Mouse (Mus musculus) kidney, embryonic 14.5 days (tissue): ENCODE measurements around the gene Cc2d2b. TPM values are rescaled to one million over a fixed set of nuclear protein-coding genes. Genes with fewer than 3 reads are reported as not detected.

Experiments used
- ATAC-seq: fragments of 200-750 bp; cut with Nextera tagmentation; 2 replicates; pipeline ENCODE4 v1.8.0; 2017; ENCODE audit warnings: moderate number of reproducible peaks, mild to moderate bottlenecking, moderate TSS enrichment, moderate library complexity; ENCODE audit not compliant: low FRiP score, low TSS enrichment
- H3K27ac ChIP-seq: fragments of 300-500 bp; sonication (generic); 2 replicates; pipeline ENCODE4 v1.5.1; 2014; ENCODE audit warnings: low read depth, mild to moderate bottlenecking, low read length, moderate library complexity, mixed read lengths
- H3K27me3 ChIP-seq: fragments of 300-500 bp; sonication (generic); 2 replicates; pipeline ENCODE4 v1.6.1; 2014; ENCODE audit warnings: mild to moderate bottlenecking, low read length; ENCODE audit not compliant: control insufficient read depth, insufficient read depth
- H3K36me3 ChIP-seq: fragments of 300-500 bp; sonication (generic); 2 replicates; pipeline ENCODE4 v1.6.1; 2014; ENCODE audit warnings: low read length, mixed read lengths; ENCODE audit not compliant: control insufficient read depth, insufficient read depth
- H3K4me1 ChIP-seq: fragments of 300-500 bp; sonication (generic); 2 replicates; pipeline ENCODE4 v1.6.1; 2014; ENCODE audit warnings: low read length, mixed read lengths; ENCODE audit not compliant: control insufficient read depth, insufficient read depth
- H3K4me2 ChIP-seq: fragments of 300-500 bp; sonication (generic); replicated peaks from 2 replicates; pipeline ENCODE4 v1.6.1; 2014; ENCODE audit warnings: low read depth, mild to moderate bottlenecking, low read length
- H3K4me3 ChIP-seq: fragments of 300-500 bp; sonication (generic); 2 replicates; pipeline ENCODE4 v1.5.1; 2014; ENCODE audit warnings: mild to moderate bottlenecking, low read length
- H3K9ac ChIP-seq: fragments of 300-500 bp; sonication (generic); 2 replicates; pipeline ENCODE4 v1.6.1; 2014; ENCODE audit warnings: low read depth, mild to moderate bottlenecking, low read length, moderate library complexity
- H3K9me3 ChIP-seq: fragments of 300-500 bp; sonication (generic); 2 replicates; pipeline ENCODE4 v1.6.1; 2016; ENCODE audit warnings: low read length; ENCODE audit not compliant: control insufficient read depth
- WGBS: fragments of 180-500 bp; shearing (Covaris S2); extraction: QIAGEN DNeasy Blood & Tissue Kit; methylation state at CpG from one replicate; pipeline ENCODE4 v1.1.7; 2014; 5-methylcytosine and 5-hydroxymethylcytosine counted together
- polyA plus RNA-seq: library from polyadenylated mRNA; unstranded; fragments of >200 nt; fragmentation: Nextera tagmentation; extraction: Ambion mirVana; gene quantifications from 2 replicates; pipeline ENCODE4 v1.2.1, GENCODE M21; 2014

Gene Cc2d2b
- polyA plus RNA-seq, 1 experiment from 2014 or later: not detected

- H3K27ac ChIP-seq: no peak overlapping the region
- no peak overlapping the region for H3K9ac ChIP-seq
- no peaks in the 10 kb centered on the region for H3K27me3 ChIP-seq
- no peak for ATAC-seq
- peaks cover 3% of the 10 kb centered on the region; the same call in 1 of the 2 replicates for H3K4me1 ChIP-seq
- no peak overlapping the region for H3K4me3 ChIP-seq
- 54% methylated on average over 11 of the region's 11 CpGs for WGBS
- no peaks in the 10 kb centered on the region for H3K9me3 ChIP-seq
- H3K36me3 ChIP-seq: no peaks in the 10 kb centered on the region
- no peak overlapping the region for H3K4me2 ChIP-seq
Observed at GRCm38 (mm10) chr19:40722137-40723038, 26.2 kb upstream of the Cc2d2b start.

- Histone ChIP-seq H3K9me3 (no peaks in the 10 kb centered on the region), H3K4me3 (no peak overlapping the region), H3K27me3 (no peaks in the 10 kb centered on the region), H3K9ac (0 out of 2 replicates have a peak overlapping the region, but pooled peaks have one; percentile 5), H3K27ac (no peak overlapping the region), H3K36me3 (no peaks in the 10 kb centered on the region), H3K4me2 (no peak overlapping the region), H3K4me1 (peaks cover 3% of the 10 kb centered on the region; the same call in 1 of the 2 replicates)
- no peak for ATAC-seq
- WGBS: 44% methylated on average over 10 of the region's 10 CpGs
Observed at GRCm38 (mm10) chr19:40723516-40723915, 25.0 kb upstream of the Cc2d2b start.

DNA sequence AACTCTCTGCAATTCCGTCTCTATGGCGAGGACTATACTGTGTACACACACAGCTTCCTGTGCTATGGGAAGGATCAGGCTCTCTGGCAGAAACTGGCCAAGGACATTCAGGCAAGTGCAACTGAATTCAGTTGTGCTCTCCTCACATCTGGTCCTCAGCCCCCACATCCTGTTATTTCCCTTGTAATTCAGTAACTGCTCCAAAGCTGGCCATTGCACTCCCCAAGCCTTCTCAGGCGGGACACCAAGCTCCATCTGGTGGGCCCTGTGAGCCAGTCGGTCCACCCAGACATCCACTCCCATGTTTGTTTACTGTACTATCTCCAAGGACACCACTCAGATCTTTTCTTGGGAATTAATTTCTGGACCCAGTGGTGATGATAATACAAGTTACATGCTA, 22.4 kb upstream of the Cc2d2b start:
- no peaks in the 10 kb centered on the region for H3K27me3 ChIP-seq
- WGBS: 52% methylated on average over 4 of the region's 4 CpGs
- H3K9me3 ChIP-seq: no peaks in the 10 kb centered on the region
- no peak overlapping the region for H3K4me2 ChIP-seq
- no peaks in the 10 kb centered on the region for H3K36me3 ChIP-seq
- ATAC-seq: peak; percentile 37; the same call in 1 of the 2 replicates
- 0 out of 2 replicates have a peak overlapping the region, but pooled peaks have one; percentile 0 for H3K27ac ChIP-seq
- H3K4me3 ChIP-seq: no peak overlapping the region
- H3K9ac ChIP-seq: no peak overlapping the region
- peaks cover 3% of the 10 kb centered on the region; the same call in 1 of the 2 replicates for H3K4me1 ChIP-seq

GRCm38 (mm10) chr19:40726614-40727013, 21.9 kb upstream of the Cc2d2b start:
- Histone ChIP-seq H3K4me2 (no peak overlapping the region), H3K27me3 (no peaks in the 10 kb centered on the region), H3K4me3 (no peak overlapping the region), H3K9me3 (no peaks in the 10 kb centered on the region), H3K27ac (no peak overlapping the region), H3K9ac (no peak overlapping the region), H3K36me3 (no peaks in the 10 kb centered on the region), H3K4me1 (peaks cover 3% of the 10 kb centered on the region; the same call in 1 of the 2 replicates)
- WGBS: 67% methylated on average over 2 of the region's 2 CpGs
- no peak for ATAC-seq

DNA sequence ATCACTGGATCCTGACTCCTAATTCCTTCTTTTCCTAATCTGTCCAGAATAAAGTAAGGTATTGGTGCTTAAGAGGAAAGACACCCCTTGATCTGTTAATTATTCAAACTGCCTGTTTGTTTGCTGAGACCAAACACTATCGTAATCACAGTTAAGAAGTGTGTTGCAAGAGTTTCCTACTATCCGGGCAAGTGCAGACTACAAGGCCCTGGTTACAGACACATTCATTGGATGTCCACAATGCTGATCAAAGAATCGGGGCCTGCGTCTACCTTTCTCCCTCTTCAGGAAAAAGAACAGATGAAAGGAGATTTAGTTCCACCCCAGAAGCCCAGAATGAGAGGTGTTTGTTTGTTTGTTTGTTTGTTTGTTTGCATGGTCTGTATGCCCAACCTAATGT, 20.3 kb upstream of the Cc2d2b start:
- Histone ChIP-seq H3K27ac (no peak overlapping the region), H3K4me3 (no peak overlapping the region), H3K4me1 (peaks cover 3% of the 10 kb centered on the region; the same call in 1 of the 2 replicates), H3K36me3 (no peaks in the 10 kb centered on the region), H3K9ac (no peak overlapping the region), H3K27me3 (no peaks in the 10 kb centered on the region), H3K9me3 (no peaks in the 10 kb centered on the region), H3K4me2 (no peak overlapping the region)
- 89% methylated on average over 4 of the region's 4 CpGs for WGBS
- no peak for ATAC-seq

- Histone ChIP-seq H3K4me1 (peaks cover 3% of the 10 kb centered on the region; the same call in 1 of the 2 replicates), H3K4me2 (no peak overlapping the region), H3K4me3 (no peak overlapping the region), H3K9ac (no peak overlapping the region), H3K36me3 (no peaks in the 10 kb centered on the region), H3K27me3 (no peaks in the 10 kb centered on the region), H3K27ac (no peak overlapping the region), H3K9me3 (no peaks in the 10 kb centered on the region)
- WGBS: 58% methylated on average over 12 of the region's 12 CpGs
- ATAC-seq: no peak
Observed at GRCm38 (mm10) chr19:40728732-40729420, 19.7 kb upstream of the Cc2d2b start.

GRCm38 (mm10) chr19:40733409-40733808, 15.1 kb upstream of the Cc2d2b start:
- H3K27ac ChIP-seq: no peak overlapping the region
- H3K27me3 ChIP-seq: no peaks in the 10 kb centered on the region
- no peaks in the 10 kb centered on the region for H3K9me3 ChIP-seq
- no peak overlapping the region for H3K4me3 ChIP-seq
- ATAC-seq: no peak
- WGBS: 72% methylated on average over 10 of the region's 10 CpGs
- no peak overlapping the region for H3K4me2 ChIP-seq
- no peaks in the 10 kb centered on the region for H3K36me3 ChIP-seq
- no peak overlapping the region for H3K9ac ChIP-seq
- 0 out of 2 replicates have a peak, but pooled peaks cover 2% of the 10 kb centered on the region for H3K4me1 ChIP-seq

DNA sequence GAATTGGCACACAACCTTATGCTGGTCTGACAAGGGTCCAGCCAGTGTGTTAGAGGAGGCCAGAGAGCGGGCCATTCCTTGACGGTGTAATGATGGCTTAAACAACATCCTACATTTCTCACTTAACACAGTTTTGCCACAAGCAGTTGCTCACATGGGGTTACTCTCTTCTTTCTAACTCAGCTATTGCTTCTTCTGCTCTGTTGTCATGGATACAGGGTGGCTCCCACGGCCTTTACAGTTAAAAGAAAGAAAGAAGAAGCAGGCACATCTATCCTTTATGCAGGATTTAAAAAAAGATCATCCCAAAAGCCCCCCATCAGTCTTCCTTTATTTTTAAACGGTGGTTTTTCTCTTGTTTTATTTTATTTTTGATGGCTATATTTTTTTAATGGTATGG, 14.7 kb upstream of the Cc2d2b start:
- 72% methylated on average over 4 of the region's 4 CpGs for WGBS
- Histone ChIP-seq H3K9ac (no peak overlapping the region), H3K4me3 (no peak overlapping the region), H3K36me3 (no peaks in the 10 kb centered on the region), H3K4me2 (no peak overlapping the region), H3K27me3 (no peaks in the 10 kb centered on the region), H3K9me3 (no peaks in the 10 kb centered on the region), H3K27ac (no peak overlapping the region), H3K4me1 (0 out of 2 replicates have a peak, but pooled peaks cover 2% of the 10 kb centered on the region)
- no peak for ATAC-seq
